Mouse (Mus musculus): ENCODE results near the gene Kti12. TPM values are rescaled to one million over a fixed set of nuclear protein-coding genes. Genes with fewer than 3 reads are reported as not detected.
A peak's percentile ranks its signal among the peaks of the same experiment; 100 is the strongest.

Kti12 gene
- polyA plus RNA-seq, 1 experiment, result 26.0 TPM

DNA sequence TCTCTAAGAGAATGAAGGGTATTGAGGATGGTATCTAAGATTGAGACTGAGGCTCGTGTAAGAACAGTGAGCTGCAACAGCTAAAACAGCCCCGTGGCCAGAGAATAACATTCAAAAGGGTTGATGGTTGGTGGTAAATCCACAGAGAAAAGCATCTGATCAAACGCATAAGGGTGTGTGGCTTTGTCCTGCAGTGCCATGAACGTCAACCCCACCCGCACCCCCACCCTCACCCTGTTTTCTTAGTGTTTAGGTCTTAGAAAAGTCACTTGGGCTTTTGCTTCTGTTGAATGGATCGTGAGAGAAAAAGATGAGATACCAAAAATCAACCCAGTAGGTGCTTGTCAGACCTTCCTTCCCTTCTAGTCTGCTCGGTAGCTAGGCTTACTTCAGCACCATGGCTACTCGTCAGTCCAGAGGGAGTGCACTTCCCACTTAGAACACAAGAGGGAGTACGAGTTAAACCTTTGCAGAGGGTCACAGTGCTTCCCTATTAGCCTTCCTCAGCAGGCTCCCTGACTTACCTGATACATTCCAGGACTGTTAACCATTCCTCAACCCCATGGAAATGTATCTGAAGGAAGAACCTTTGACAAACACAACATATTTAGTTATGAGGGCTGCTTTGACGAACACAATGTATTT, 22.3 kb downstream of the Kti12 start:
- DNase-seq (ENCODE audit: low spot score), result no peak

DNA sequence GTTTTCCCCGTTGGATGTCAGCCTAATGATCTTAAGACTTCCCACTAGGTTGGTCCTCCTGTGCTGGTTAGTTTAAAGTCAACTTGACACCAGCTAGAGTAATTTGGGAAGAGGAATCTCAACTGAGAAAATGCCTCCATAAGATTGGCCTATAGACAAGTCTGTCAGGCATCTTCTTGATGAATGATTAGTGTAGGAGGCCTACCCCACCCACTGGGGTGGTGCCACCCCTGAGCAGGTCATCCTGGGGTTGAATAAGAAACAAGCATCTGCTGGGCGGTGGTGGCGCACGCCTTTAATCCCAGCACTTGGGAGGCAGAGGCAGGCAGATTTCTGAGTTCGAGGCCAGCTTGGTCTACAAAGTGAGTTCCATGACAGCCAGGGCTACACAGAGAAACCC, 26.2 kb downstream of the Kti12 start:
- DNase-seq (ENCODE audit: low spot score), result no peak

DNA sequence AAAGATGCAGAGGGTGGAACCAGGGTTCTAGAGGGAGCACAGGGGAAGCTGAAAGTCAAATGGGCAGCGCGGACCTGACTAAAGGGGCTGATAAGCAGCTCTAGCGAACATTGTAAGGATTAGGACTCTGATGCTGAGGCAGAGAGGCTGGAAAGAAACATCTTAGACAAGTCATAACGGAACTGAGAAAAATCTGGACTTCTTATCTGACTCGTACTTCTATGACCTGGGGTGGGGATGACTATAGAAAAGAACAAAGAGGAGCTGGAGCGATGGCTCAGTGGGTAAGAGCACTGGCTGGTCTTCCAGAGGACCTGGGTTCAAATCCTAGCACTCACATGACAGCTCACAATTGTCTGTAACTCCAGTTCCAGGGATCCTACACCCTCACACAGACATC, 30.3 kb downstream of the Kti12 start:
- DNase-seq (ENCODE audit: low spot score), result no peak

DNA sequence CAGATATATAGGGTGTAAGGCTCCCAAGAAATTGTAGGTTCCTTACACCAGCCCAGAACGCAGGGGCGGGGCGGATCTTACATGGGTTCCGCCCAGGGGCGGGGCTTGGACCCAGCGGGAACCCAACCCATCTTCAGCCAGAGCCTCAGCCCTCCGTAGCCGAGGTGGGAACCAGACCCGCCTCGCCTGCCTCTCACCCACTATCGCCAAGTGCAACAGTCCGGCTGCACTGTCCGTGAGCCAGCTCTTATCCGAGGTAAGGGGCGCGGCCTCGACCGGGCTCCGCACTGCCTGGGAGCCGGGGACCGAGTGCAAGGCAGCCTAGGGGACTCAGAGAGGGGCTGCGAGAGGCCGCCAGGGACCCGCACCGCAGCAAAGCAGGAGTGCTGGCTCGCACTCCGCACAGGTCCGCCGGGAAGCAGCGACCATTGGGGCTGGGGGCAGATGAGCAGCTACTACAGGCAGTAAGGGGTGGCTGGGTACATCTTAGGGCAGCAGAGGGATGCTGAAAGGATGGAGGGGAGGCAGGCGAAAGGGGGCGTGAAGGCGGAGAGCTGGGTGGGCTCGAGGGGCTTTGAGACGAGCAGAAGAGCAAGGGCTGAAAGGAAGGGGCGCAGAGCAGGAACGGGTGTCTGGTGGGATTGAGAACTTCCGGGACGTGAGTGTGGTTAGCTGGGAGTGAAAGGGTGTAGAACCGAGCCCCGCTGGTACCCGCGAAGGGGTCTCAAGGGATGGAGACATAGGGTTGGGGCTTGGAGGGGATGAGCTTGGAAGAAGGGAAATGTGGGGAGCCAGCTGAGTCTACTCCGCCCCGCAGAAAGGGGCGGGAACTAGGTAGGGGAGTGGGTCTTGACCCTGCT, 31.6 kb downstream of the Kti12 start, which contains the start of gene Rab3b:
TSS of gene Rab3b (plus strand) at position 101 of the 860 bp plus-strand sequence.
- peak; percentile 26 for DNase-seq (ENCODE audit: low spot score)

DNA sequence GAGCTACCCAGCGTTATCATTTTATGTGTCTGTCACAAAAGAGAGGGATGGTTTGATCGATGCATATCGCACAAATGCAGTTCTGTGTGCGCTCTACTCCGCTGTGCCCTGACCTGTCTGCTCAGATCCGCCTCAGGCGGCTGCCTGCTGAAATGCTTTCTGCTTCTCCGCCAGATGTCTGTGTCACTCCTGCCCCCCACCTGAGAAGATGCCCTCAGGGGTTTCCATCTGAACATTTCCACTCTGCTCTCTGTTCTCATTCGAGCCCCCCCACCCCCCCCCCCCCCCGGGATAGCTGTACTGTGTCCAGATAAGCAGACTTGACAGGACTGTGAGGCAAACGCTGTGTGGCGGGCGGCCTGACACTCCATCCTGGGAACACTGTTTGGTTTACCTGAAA, 36.2 kb downstream of the Kti12 start:
- no peak for DNase-seq (ENCODE audit: low spot score)

DNA sequence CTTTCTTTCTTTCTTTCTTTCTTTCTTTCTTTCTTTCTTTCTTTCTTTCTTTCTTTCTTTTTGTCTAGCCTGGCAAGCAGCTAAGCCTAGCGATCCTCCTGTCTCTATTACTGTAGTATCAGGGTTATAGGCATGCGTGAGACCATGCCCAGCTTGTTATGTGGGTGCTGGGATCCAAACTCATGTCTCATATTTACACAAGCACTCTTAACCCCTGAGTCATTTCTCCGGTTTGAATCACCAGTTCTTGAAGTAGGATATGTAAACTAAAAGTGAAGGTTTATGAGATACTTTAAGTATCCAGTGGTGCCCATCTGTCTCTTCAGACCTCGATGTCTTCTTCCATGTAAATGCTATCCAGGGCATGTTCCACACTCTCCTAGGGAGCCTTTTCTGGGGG, 39.9 kb downstream of the Kti12 start:
- DNase-seq (ENCODE audit: low spot score), result no peak

DNA sequence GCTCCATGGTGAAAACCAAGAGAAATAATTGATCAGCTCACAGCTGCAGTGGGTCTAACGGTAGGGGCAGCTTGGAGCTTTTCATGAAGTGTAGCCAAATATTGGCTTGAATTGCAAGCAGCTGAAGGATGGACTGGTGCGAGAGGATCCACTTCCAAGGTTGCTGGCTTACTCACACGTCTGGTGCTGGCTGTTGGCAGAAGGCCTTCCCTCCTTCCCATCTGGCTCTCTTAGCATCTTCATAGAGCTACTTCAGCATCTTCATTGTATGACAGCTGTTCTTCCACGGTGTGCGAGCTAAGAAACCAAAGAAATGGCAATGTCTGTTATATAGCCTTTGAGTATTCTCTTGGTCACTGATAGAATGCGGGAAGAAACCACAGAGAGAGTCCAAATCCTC, 43.3 kb downstream of the Kti12 start:
- no peak for DNase-seq (ENCODE audit: low spot score)

Other genes with a start within 250 kb of the Kti12 start
- 37.5 and 39.2 TPM in 2 replicates for gene Cc2d1b, start 227.8 kb upstream of the Kti12 start, polyA plus RNA-seq (2012; rRNA removed)
- 0.12 and 0.13 TPM in 2 replicates for gene 3110021N24Rik, start 128.1 kb upstream of the Kti12 start, polyA plus RNA-seq (2012; rRNA removed)
- gene Zfyve9, start 67.0 kb upstream of the Kti12 start, polyA plus RNA-seq (2012; rRNA removed), result 5.0 and 7.6 TPM in 2 replicates
- gene Btf3l4, start 14.2 kb upstream of the Kti12 start, polyA plus RNA-seq (2012; rRNA removed), result 80.4 and 89.7 TPM in 2 replicates
- 41.7 and 46.7 TPM in 2 replicates for gene Txndc12, start 13.2 kb upstream of the Kti12 start, polyA plus RNA-seq (2012; rRNA removed)
- 0.15 TPM in 1 of 2 replicates, not detected in the other for gene A730015C16Rik, start 834 bp downstream of the Kti12 start, polyA plus RNA-seq (2012; rRNA removed)
- 3.1 and 3.3 TPM in 2 replicates for gene Rab3b, start 31.3 kb downstream of the Kti12 start, polyA plus RNA-seq (2012; rRNA removed)
- gene Nrd1, start 152.9 kb downstream of the Kti12 start, polyA plus RNA-seq (2012; rRNA removed), result 101 and 111 TPM in 2 replicates